Mouse (Mus musculus) CH12.LX (cell line): Measurements from ENCODE around the gene Dirc2. TPM values are rescaled to one million over a fixed set of nuclear protein-coding genes. Genes with fewer than 3 reads are reported as not detected.

Experiments used
- DNase-seq: peaks from one replicate; pipeline ENCODE4 v3.0.0-alpha.2; 2013; ENCODE audit errors: extremely low read depth
- H3K27ac ChIP-seq: 2 replicates; pipeline ENCODE4 v1.5.1; 2012; ENCODE audit warnings: low read depth, mild to moderate bottlenecking, control low read depth, moderate library complexity; ENCODE audit not compliant: insufficient read depth
- H3K27me3 ChIP-seq: replicated peaks from 2 replicates; pipeline ENCODE3; 2012; ENCODE audit warnings: inconsistent platforms
- H3K36me3 ChIP-seq, 2 experiments: replicated peaks in 1 of 2; 2 replicates each; pipeline versions ENCODE3 to v1.6.1; 2012; ENCODE audit warnings: inconsistent platforms in 1 of 2, low read length in 1 of 2, mild to moderate bottlenecking in 1 of 2, mixed read lengths in 1 of 2, moderate library complexity in 1 of 2; ENCODE audit not compliant: control insufficient read depth in 1 of 2, insufficient read depth in 1 of 2
- H3K4me1 ChIP-seq, 2 experiments: 2 replicates each; pipeline ENCODE4 v1.6.1; 2012; ENCODE audit warnings: inconsistent platforms in 1 of 2, moderate library complexity in 1 of 2; ENCODE audit not compliant: insufficient read depth in 2 of 2, control insufficient read depth in 1 of 2
- H3K4me2 ChIP-seq: 2 replicates; pipeline ENCODE4 v1.6.1; 2012; ENCODE audit warnings: low read depth, mild to moderate bottlenecking, control low read depth; ENCODE audit not compliant: poor library complexity, insufficient read depth, severe bottlenecking
- H3K4me3 ChIP-seq, 3 experiments: fragments of 150-350 bp in 1 of 3; sonication (generic) in 1 of 3; replicated peaks in 1 of 3; 2 replicates each; pipeline versions ENCODE3 to v1.5.1; 2011 to 2012; ENCODE audit warnings: low read depth in 2 of 3, low read length in 2 of 3, mild to moderate bottlenecking in 2 of 3, moderate library complexity in 2 of 3, control low read depth in 1 of 3, improper control_type of control experiment in 1 of 3, inconsistent platforms in 1 of 3, mixed read lengths in 1 of 3; ENCODE audit not compliant: poor library complexity in 1 of 3
- H3K79me2 ChIP-seq: replicated peaks from 2 replicates; pipeline ENCODE4 v1.6.1; 2012; ENCODE audit warnings: mild to moderate bottlenecking, moderate library complexity; ENCODE audit not compliant: control insufficient read depth, poor library complexity, insufficient read depth, severe bottlenecking; ENCODE audit errors: extremely low read depth
- H3K9ac ChIP-seq: 2 replicates; pipeline ENCODE4 v1.6.1; 2012; ENCODE audit warnings: low read depth, mild to moderate bottlenecking, control low read depth, moderate library complexity; ENCODE audit not compliant: insufficient read depth
- H3K9me3 ChIP-seq: replicated peaks from 2 replicates; pipeline ENCODE3; 2012; ENCODE audit warnings: low read length, inconsistent platforms, mixed read lengths
- BHLHE40 ChIP-seq: IDR thresholded peaks from 2 replicates; pipeline ENCODE4 v1.6.1; 2011; ENCODE audit warnings: mild to moderate bottlenecking, low read depth, low read length, improper control_type of control experiment
- CHD1 ChIP-seq: IDR thresholded peaks from 2 replicates; pipeline ENCODE4 v1.6.1; 2012; ENCODE audit warnings: low read depth, low read length, improper control_type of control experiment, inconsistent platforms
- EP300 ChIP-seq: IDR thresholded peaks from 2 replicates; pipeline ENCODE4 v1.6.1; 2011; ENCODE audit warnings: low read length, improper control_type of control experiment
- HCFC1 ChIP-seq: IDR thresholded peaks from 2 replicates; pipeline ENCODE4 v1.6.1; 2012; ENCODE audit warnings: low read depth, mild to moderate bottlenecking, inconsistent platforms, low read length, improper control_type of control experiment
- IRF4 ChIP-seq: IDR thresholded peaks from 2 replicates; pipeline ENCODE4 v1.6.1; 2014; ENCODE audit warnings: low read depth, mild to moderate bottlenecking, inconsistent platforms, low read length, improper control_type of control experiment
- JUN ChIP-seq: IDR thresholded peaks from 2 replicates; pipeline ENCODE4 v1.6.1; 2011; ENCODE audit warnings: low read depth, mild to moderate bottlenecking, low read length, improper control_type of control experiment, moderate library complexity; ENCODE audit not compliant: insufficient read depth
- JUND ChIP-seq: conservative IDR thresholded peaks from 2 replicates; pipeline ENCODE4 v1.6.1; 2011; ENCODE audit warnings: low read depth, low read length, improper control_type of control experiment
- KAT2A ChIP-seq: IDR thresholded peaks from 2 replicates; pipeline ENCODE4 v1.6.1; 2012; ENCODE audit warnings: low read length, improper control_type of control experiment, inconsistent platforms; ENCODE audit not compliant: insufficient replicate concordance
- MAX ChIP-seq: IDR thresholded peaks from 2 replicates; pipeline ENCODE4 v1.6.1; 2011; ENCODE audit warnings: low read length, improper control_type of control experiment
- MEF2A ChIP-seq: IDR thresholded peaks from 2 replicates; pipeline ENCODE4 v1.6.1; 2014; ENCODE audit warnings: low read depth, mild to moderate bottlenecking, inconsistent platforms, low read length, improper control_type of control experiment, borderline replicate concordance
- MXI1 ChIP-seq: IDR thresholded peaks from 2 replicates; pipeline ENCODE4 v1.6.1; 2011; ENCODE audit warnings: mild to moderate bottlenecking, low read depth, low read length, improper control_type of control experiment
- PAX5 ChIP-seq: IDR thresholded peaks from 2 replicates; pipeline ENCODE4 v1.6.1; 2012; ENCODE audit warnings: low read length, inconsistent platforms, mixed read lengths
- POLR2A ChIP-seq: IDR thresholded peaks from 2 replicates; pipeline ENCODE4 v1.6.1; 2011; ENCODE audit warnings: low read depth, mild to moderate bottlenecking, improper control_type of control experiment, low read length
- RAD21 ChIP-seq: IDR thresholded peaks from 2 replicates; pipeline ENCODE4 v1.6.1; 2011; ENCODE audit warnings: low read depth, mild to moderate bottlenecking, low read length, improper control_type of control experiment, moderate library complexity
- SIN3A ChIP-seq: IDR thresholded peaks from 2 replicates; pipeline ENCODE4 v1.6.1; 2012; ENCODE audit warnings: low read length, improper control_type of control experiment, inconsistent platforms
- USF1 ChIP-seq: IDR thresholded peaks from 2 replicates; pipeline ENCODE4 v1.6.1; 2014; ENCODE audit warnings: low read depth, mild to moderate bottlenecking, inconsistent platforms, low read length, improper control_type of control experiment
- ZKSCAN1 ChIP-seq: IDR thresholded peaks from 2 replicates; pipeline ENCODE4 v1.6.1; 2012; ENCODE audit warnings: low read depth, inconsistent platforms, low read length, improper control_type of control experiment, borderline replicate concordance
- dilution Hi-C: fragments of 300-500 bp; cut with MboI; formaldehyde crosslinking; loops from 2 replicates; pipeline ENCODE4 v1.14.3; 2020; ENCODE audit warnings: low sequenced_read_pairs; ENCODE audit not compliant: extremely low pct_unique_long_range_greater_than_20kb, extremely low pct_ligation_motif_present
- in situ Hi-C: fragments of 300-500 bp; cut with MboI; formaldehyde crosslinking; loops from 3 replicates; pipeline ENCODE4 v1.14.3; 2019; ENCODE audit warnings: low sequenced_read_pairs, low pct_ligation_motif_present, low pct_unique_long_range_greater_than_20kb, mixed read lengths
- polyA plus RNA-seq: library from polyadenylated mRNA; unstranded; fragments of >175 nt; gene quantifications from 2 replicates; pipeline ENCODE4 v1.2.1, GENCODE M21; 2012; ENCODE audit warnings: low read depth; ENCODE audit not compliant: insufficient read length
- total RNA-seq, 2 experiments: library from RNA; depleted of rRNA; stranded (reverse); fragments of 300-350 nt in 1 of 2; fragments of >200 nt in 1 of 2; gene quantifications; 2 replicates each; pipeline ENCODE4 v1.2.3; 2012 to 2014

The Dirc2 gene
- total and polyA plus RNA-seq, 3 experiments = 5.7 to 6.9 (median 6.8) TPM

DNA sequence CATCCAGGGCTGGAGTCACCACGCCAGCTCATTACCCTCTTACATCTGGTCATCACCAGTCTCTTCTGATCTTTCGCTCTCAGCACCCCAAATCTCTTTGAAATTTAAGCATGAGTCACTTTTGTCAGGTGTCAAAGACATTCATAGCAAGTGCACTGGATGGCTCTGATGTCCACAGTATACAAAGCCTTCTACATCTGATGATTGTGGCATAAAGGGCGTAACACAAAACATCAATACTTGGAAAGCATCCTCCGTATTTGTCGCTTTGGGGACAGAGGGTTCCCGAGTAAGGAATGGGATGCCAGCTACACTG, 729 bp downstream of the Dirc2 start:
- peak overlapping the region; percentile 73 to 85 (median 82) for H3K4me3 ChIP-seq
- H3K79me2 ChIP-seq = peaks cover 6% of the 10 kb centered on the region; the same call in 1 of the 2 replicates
- in situ Hi-C loops = no loop called here
- no peak for DNase-seq
- no peak overlapping the region for H3K27ac ChIP-seq
- H3K9ac ChIP-seq = peak overlapping the region; percentile 87
- peaks cover 16% of the 10 kb centered on the region for H3K27me3 ChIP-seq
- peak overlapping the region; percentile 96 for H3K4me2 ChIP-seq
- peaks cover 18 to 69% of the 10 kb centered on the region in 2 experiments for H3K4me1 ChIP-seq
- H3K9me3 ChIP-seq = no peaks in the 10 kb centered on the region
- peaks cover 0 to 13% of the 10 kb centered on the region in 2 experiments for H3K36me3 ChIP-seq
- TF ChIP-seq HCFC1 = no peak
- no peak for TF ChIP-seq POLR2A
- no peak for TF ChIP-seq ZKSCAN1
- TF ChIP-seq JUND = no peak
- TF ChIP-seq CHD1 = 0 out of 2 replicates have a peak, but pooled peaks have one; percentile 75
- TF ChIP-seq BHLHE40 = no peak
- TF ChIP-seq IRF4 = no peak
- no peak for TF ChIP-seq USF1
- TF ChIP-seq MEF2A = no peak
- no peak for TF ChIP-seq PAX5
- no peak for TF ChIP-seq JUN
- TF ChIP-seq SIN3A = 0 out of 2 replicates have a peak, but pooled peaks have one; percentile 26
- TF ChIP-seq MXI1 = no peak
- TF ChIP-seq KAT2A = no peak
- dilution Hi-C loops = no loop called here

DNA sequence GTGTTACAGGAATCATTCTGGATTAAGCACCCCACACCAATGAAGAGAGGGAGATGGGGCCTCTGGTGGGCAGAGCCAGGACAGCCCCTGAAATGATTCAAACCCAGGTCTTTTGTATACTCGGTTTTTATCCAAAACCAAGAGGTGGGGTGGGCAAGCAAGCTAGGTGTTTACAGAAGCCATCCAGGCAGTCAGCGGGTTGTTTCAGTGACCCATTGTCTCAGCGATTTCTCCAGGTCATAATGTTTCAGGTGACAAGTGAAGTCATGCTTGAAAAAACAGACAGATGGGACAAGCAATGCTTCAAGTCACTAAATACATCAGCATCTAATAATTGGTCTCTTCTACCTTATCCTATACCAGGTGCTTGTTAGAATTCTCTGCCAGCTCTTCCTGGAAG, 2.8 kb downstream of the Dirc2 start:
- in situ Hi-C loops = no loop called here
- no peaks in the 10 kb centered on the region for H3K9me3 ChIP-seq
- TF ChIP-seq RAD21 = no peak
- no peak for TF ChIP-seq MAX
- TF ChIP-seq EP300 = no peak
- no peak for TF ChIP-seq JUN
- no peak overlapping the region for H3K27ac ChIP-seq
- peaks cover 16% of the 10 kb centered on the region for H3K27me3 ChIP-seq
- H3K4me2 ChIP-seq = peak overlapping the region; percentile 23; the same call in 1 of the 2 replicates
- peaks cover 5% of the 10 kb centered on the region for H3K79me2 ChIP-seq
- no peaks in the 10 kb centered on the region for H3K36me3 ChIP-seq
- H3K4me1 ChIP-seq = peaks cover 18 to 55% of the 10 kb centered on the region in 2 experiments
- no peak overlapping the region for H3K9ac ChIP-seq
- no peak overlapping the region for H3K4me3 ChIP-seq
- no peak for DNase-seq
- dilution Hi-C loops = no loop called here
